Mouse (Mus musculus) MEL (cell line): ENCODE measurements around the gene Sox5. TPM values are rescaled to one million over a fixed set of nuclear protein-coding genes. Genes with fewer than 3 reads are reported as not detected.

Source experiments
- DNase-seq: peaks from one replicate; pipeline ENCODE4 v3.0.0; 2011; ENCODE audit warnings: low read depth, low spot score
- H3K27ac ChIP-seq: 2 replicates; pipeline ENCODE4 v1.5.1; 2012; ENCODE audit warnings: low read depth, mild to moderate bottlenecking, control low read depth, low read length, moderate library complexity; ENCODE audit not compliant: control insufficient read depth
- H3K27me3 ChIP-seq, 2 experiments: fragments of 150-350 bp in 1 of 2; sonication (generic) in 1 of 2; 2 replicates each; pipeline ENCODE4 v1.6.1; 2012; ENCODE audit warnings: low read length in 2 of 2, mild to moderate bottlenecking in 2 of 2, improper control_type of control experiment in 1 of 2, moderate library complexity in 1 of 2; ENCODE audit not compliant: insufficient read depth in 2 of 2, control insufficient read depth in 1 of 2
- H3K36me3 ChIP-seq, 2 experiments: 2 replicates each; pipeline ENCODE4 v1.6.1; 2012 to 2014; ENCODE audit warnings: low read length in 2 of 2, improper control_type of control experiment in 1 of 2, inconsistent platforms in 1 of 2, mild to moderate bottlenecking in 1 of 2; ENCODE audit not compliant: insufficient read depth in 2 of 2, control insufficient read depth in 1 of 2
- H3K4me1 ChIP-seq, 2 experiments: fragments of 150-350 bp in 1 of 2; sonication (generic) in 1 of 2; 2 replicates each; pipeline ENCODE4 v1.6.1; 2012; ENCODE audit warnings: low read length in 2 of 2, improper control_type of control experiment in 1 of 2, mild to moderate bottlenecking in 1 of 2; ENCODE audit not compliant: insufficient read depth in 2 of 2, control insufficient read depth in 1 of 2
- H3K4me3 ChIP-seq, 2 experiments: fragments of 150-350 bp in 1 of 2; sonication (generic) in 1 of 2; 2 replicates each; pipeline ENCODE4 v1.5.1; 2012; ENCODE audit warnings: low read depth in 2 of 2, low read length in 2 of 2, mild to moderate bottlenecking in 2 of 2, moderate library complexity in 2 of 2, control low read depth in 1 of 2, improper control_type of control experiment in 1 of 2; ENCODE audit not compliant: control insufficient read depth in 1 of 2, insufficient read depth in 1 of 2
- H3K79me2 ChIP-seq: 2 replicates; pipeline ENCODE4 v1.6.1; 2012; ENCODE audit warnings: mild to moderate bottlenecking, low read length, moderate library complexity; ENCODE audit not compliant: control insufficient read depth, poor library complexity, insufficient read depth
- H3K9ac ChIP-seq: 2 replicates; pipeline ENCODE4 v1.6.1; 2012; ENCODE audit warnings: low read depth, mild to moderate bottlenecking, control low read depth, low read length, moderate library complexity; ENCODE audit not compliant: control insufficient read depth, poor library complexity, severe bottlenecking
- H3K9me3 ChIP-seq: fragments of 150-350 bp; sonication (generic); replicated peaks from 2 replicates; pipeline ENCODE4 v1.6.1; 2012; ENCODE audit warnings: mild to moderate bottlenecking, low read length, improper control_type of control experiment, moderate library complexity; ENCODE audit not compliant: insufficient read depth
- CHD1 ChIP-seq: IDR thresholded peaks from 2 replicates; pipeline ENCODE4 v1.6.1; 2012; ENCODE audit warnings: low read depth, mild to moderate bottlenecking, inconsistent platforms, low read length, improper control_type of control experiment
- CHD2 ChIP-seq: IDR thresholded peaks from 2 replicates; pipeline ENCODE4 v1.6.1; 2011; ENCODE audit warnings: low read length, improper control_type of control experiment
- CTCF ChIP-seq, 3 experiments: IDR thresholded peaks in 2 of 3; conservative IDR thresholded peaks in 1 of 3; 2 replicates each; pipeline ENCODE4 v1.5.1; 2011 to 2012; ENCODE audit warnings: low read length in 3 of 3, low read depth in 2 of 3, mild to moderate bottlenecking in 2 of 3, improper control_type of control experiment in 1 of 3, inconsistent platforms in 1 of 3, mixed read lengths in 1 of 3, moderate library complexity in 1 of 3; ENCODE audit not compliant: control insufficient read depth in 1 of 3, insufficient read depth in 1 of 3, poor library complexity in 1 of 3, severe bottlenecking in 1 of 3
- E2F4 ChIP-seq: IDR thresholded peaks from 2 replicates; pipeline ENCODE4 v1.6.1; 2011; ENCODE audit warnings: low read depth, low read length, improper control_type of control experiment, borderline replicate concordance
- ELF1 ChIP-seq: IDR thresholded peaks from 2 replicates; pipeline ENCODE4 v1.6.1; 2014; ENCODE audit warnings: low read depth, mild to moderate bottlenecking, inconsistent platforms, low read length, improper control_type of control experiment, moderate library complexity
- ETS1 ChIP-seq: IDR thresholded peaks from 2 replicates; pipeline ENCODE4 v1.6.1; 2012; ENCODE audit warnings: low read depth, mild to moderate bottlenecking, inconsistent platforms, low read length, improper control_type of control experiment, moderate library complexity
- GATA1 ChIP-seq: IDR thresholded peaks from 2 replicates; pipeline ENCODE4 v1.6.1; 2011; ENCODE audit warnings: low read depth, low read length, improper control_type of control experiment
- HCFC1 ChIP-seq: IDR thresholded peaks from 2 replicates; pipeline ENCODE4 v1.6.1; 2012; ENCODE audit warnings: low read depth, mild to moderate bottlenecking, inconsistent platforms, low read length, improper control_type of control experiment, moderate library complexity
- JUND ChIP-seq: IDR thresholded peaks from 2 replicates; pipeline ENCODE4 v1.6.1; 2011; ENCODE audit warnings: low read depth, mild to moderate bottlenecking, improper control_type of control experiment, low read length
- MAX ChIP-seq: IDR thresholded peaks from 2 replicates; pipeline ENCODE4 v1.6.1; 2011; ENCODE audit warnings: low read length, improper control_type of control experiment
- MAZ ChIP-seq: IDR thresholded peaks from 2 replicates; pipeline ENCODE4 v1.6.1; 2012; ENCODE audit warnings: low read depth, mild to moderate bottlenecking, inconsistent platforms, low read length, improper control_type of control experiment
- NRF1 ChIP-seq: IDR thresholded peaks from 2 replicates; pipeline ENCODE4 v1.6.1; 2014; ENCODE audit warnings: low read depth, mild to moderate bottlenecking, inconsistent platforms, low read length, improper control_type of control experiment, moderate library complexity; ENCODE audit not compliant: poor library complexity, insufficient read depth, severe bottlenecking
- POLR2AphosphoS5 ChIP-seq: IDR thresholded peaks from 2 replicates; pipeline ENCODE4 v1.6.1; 2012; ENCODE audit warnings: low read depth, borderline replicate concordance, mild to moderate bottlenecking, inconsistent platforms, low read length, moderate library complexity, mixed read lengths
- RAD21 ChIP-seq: IDR thresholded peaks from 2 replicates; pipeline ENCODE4 v1.6.1; 2011; ENCODE audit warnings: mild to moderate bottlenecking, low read depth, low read length, improper control_type of control experiment
- TAL1 ChIP-seq: IDR thresholded peaks from 2 replicates; pipeline ENCODE4 v1.6.1; 2012; ENCODE audit warnings: mild to moderate bottlenecking, inconsistent platforms, low read length, moderate library complexity, mixed read lengths
- TBP ChIP-seq: IDR thresholded peaks from 2 replicates; pipeline ENCODE4 v1.8.0; 2011; ENCODE audit warnings: low read depth, low read length, improper control_type of control experiment
- UBTF ChIP-seq: IDR thresholded peaks from 2 replicates; pipeline ENCODE4 v1.6.1; 2012; ENCODE audit warnings: low read depth, mild to moderate bottlenecking, inconsistent platforms, low read length, improper control_type of control experiment, moderate library complexity, borderline replicate concordance; ENCODE audit not compliant: insufficient read depth
- USF1 ChIP-seq: IDR thresholded peaks from 2 replicates; pipeline ENCODE4 v1.6.1; 2014; ENCODE audit warnings: low read depth, mild to moderate bottlenecking, inconsistent platforms, low read length, improper control_type of control experiment, moderate library complexity
- USF2 ChIP-seq, 2 experiments: IDR thresholded peaks; 2 replicates each; pipeline ENCODE4 v1.6.1; 2011 to 2012; ENCODE audit warnings: improper control_type of control experiment in 2 of 2, low read length in 2 of 2, borderline replicate concordance in 1 of 2, inconsistent platforms in 1 of 2, low read depth in 1 of 2, mild to moderate bottlenecking in 1 of 2; ENCODE audit not compliant: insufficient read depth in 1 of 2
- polyA plus RNA-seq, 2 experiments: library from polyadenylated mRNA; stranded (reverse) in 1 of 2; unstranded in 1 of 2; fragments of >175 nt in 1 of 2; fragments of >200 nt in 1 of 2; gene quantifications; 2 replicates each; pipeline versions ENCODE4 v1.2.1 to v1.2.4; 2012; ENCODE audit warnings: low replicate concordance in 2 of 2, low read depth in 1 of 2; ENCODE audit not compliant: insufficient read length in 2 of 2, insufficient read depth in 1 of 2, missing spikeins in 1 of 2
- total RNA-seq: library from RNA; depleted of rRNA; stranded (reverse); fragments of 300-350 nt; gene quantifications from 2 replicates; pipeline ENCODE4 v1.2.3, GENCODE M21; 2012

Sox5 gene
- total and polyA plus RNA-seq, 3 experiments: 0.19 to 3.0 TPM; not detected in 1

- Histone ChIP-seq H3K79me2 (no peaks in the 10 kb centered on the region), H3K9ac (no peak overlapping the region), H3K9me3 (no peaks in the 10 kb centered on the region), H3K27me3 (no peaks in the 10 kb centered on the region), H3K4me1 (no peaks in the 10 kb centered on the region), H3K27ac (no peak overlapping the region), H3K36me3 (no peaks in the 10 kb centered on the region), H3K4me3 (no peak overlapping the region)
- TF ChIP-seq POLR2AphosphoS5: no peak
- no peak for TF ChIP-seq JUND
- no peak for TF ChIP-seq GATA1
- TF ChIP-seq MAZ: no peak
- TF ChIP-seq TBP: no peak
- TF ChIP-seq MAX: no peak
- TF ChIP-seq CHD2: no peak
- TF ChIP-seq NRF1: no peak
- no peak for TF ChIP-seq ETS1
- TF ChIP-seq USF2 (IDR thresholded peaks at IDR 0.05; ENCODE audit: borderline replicate concordance in 1 of 2, insufficient read depth in 1 of 2, low read depth in 1 of 2, low read length in 2 of 2): no peak
- TF ChIP-seq HCFC1: no peak
- TF ChIP-seq E2F4: no peak
- no peak for TF ChIP-seq CTCF (IDR thresholded peaks at IDR 0.05 in 2 of 3, conservative IDR thresholded peaks at IDR 0.05 in 1 of 3; ENCODE audit: control insufficient read depth in 1 of 3, insufficient read depth in 1 of 3, low read depth in 2 of 3, low read length in 3 of 3, poor library complexity in 1 of 3, severe bottlenecking in 1 of 3)
- no peak for TF ChIP-seq TAL1
- TF ChIP-seq RAD21: no peak
- TF ChIP-seq UBTF: no peak
- no peak for TF ChIP-seq ELF1
- no peak for DNase-seq
These were observed 529.5 kb downstream of the Sox5 start for GRCm38 (mm10) chr6:144252191-144252718.

- DNase-seq: no peak
- Histone ChIP-seq H3K27me3 (no peaks in the 10 kb centered on the region), H3K9ac (no peak overlapping the region), H3K4me1 (no peaks in the 10 kb centered on the region), H3K4me3 (no peak overlapping the region), H3K27ac (no peak overlapping the region), H3K79me2 (no peaks in the 10 kb centered on the region), H3K9me3 (no peaks in the 10 kb centered on the region), H3K36me3 (no peaks in the 10 kb centered on the region)
- TF ChIP-seq NRF1 (no peak), JUND (no peak), USF1 (no peak), CHD1 (no peak)
These were observed 530.3 kb downstream of the Sox5 start for GRCm38 (mm10) chr6:144251222-144252170.
